Mouse (Mus musculus) forebrain, embryonic 10.5 days (tissue): ENCODE data around the gene D1Pas1. TPM values are rescaled to one million over a fixed set of nuclear protein-coding genes. Genes with fewer than 3 reads are reported as not detected.

Source experiments
- DNase-seq: peaks from one replicate; pipeline ENCODE4 v3.0.0-alpha.2; 2017; ENCODE audit warnings: low spot score; ENCODE audit errors: extremely low spot score
- H3K27ac ChIP-seq: fragments of 300-500 bp; sonication (generic); 2 replicates; pipeline ENCODE4 v1.5.1; 2016; ENCODE audit warnings: mild to moderate bottlenecking
- H3K27me3 ChIP-seq: fragments of 300-500 bp; sonication (generic); 2 replicates; pipeline ENCODE4 v1.6.1; 2016; ENCODE audit warnings: mild to moderate bottlenecking; ENCODE audit not compliant: poor library complexity, severe bottlenecking
- H3K36me3 ChIP-seq: fragments of 300-500 bp; sonication (generic); replicated peaks from 2 replicates; pipeline ENCODE4 v1.6.1; 2016; ENCODE audit warnings: mild to moderate bottlenecking, moderate library complexity
- H3K4me1 ChIP-seq: fragments of 300-500 bp; sonication (generic); 2 replicates; pipeline ENCODE4 v1.6.1; 2016
- H3K4me3 ChIP-seq: fragments of 300-500 bp; sonication (generic); 2 replicates; pipeline ENCODE4 v1.5.1; 2016; ENCODE audit warnings: mild to moderate bottlenecking, moderate library complexity
- H3K9me3 ChIP-seq: fragments of 300-500 bp; sonication (generic); 2 replicates; pipeline ENCODE4 v1.6.1; 2016; ENCODE audit warnings: mild to moderate bottlenecking, moderate library complexity
- WGBS: fragments of 180-500 bp; shearing (Covaris S2); methylation state at CpG from one replicate; pipeline ENCODE4 v1.1.7; 2016; 5-methylcytosine and 5-hydroxymethylcytosine counted together
- polyA plus RNA-seq: library from polyadenylated mRNA; unstranded; fragments of >200 nt; fragmentation: Nextera tagmentation; extraction: Ambion mirVana; gene quantifications from 2 replicates; pipeline ENCODE4 v1.2.1, GENCODE M21; 2016

Gene D1Pas1
- polyA plus RNA-seq, 1 experiment from 2014 or later, result not detected

- peaks cover 7% of the 10 kb centered on the region; the same call in 1 of the 2 replicates for H3K9me3 ChIP-seq
- no peak overlapping the region for H3K4me3 ChIP-seq
- no peak for DNase-seq
- no peaks in the 10 kb centered on the region for H3K27me3 ChIP-seq
- no peak overlapping the region for H3K27ac ChIP-seq
- H3K36me3 ChIP-seq, result no peaks in the 10 kb centered on the region
- H3K4me1 ChIP-seq, result no peaks in the 10 kb centered on the region
- WGBS, result over 99% methylated on average over 3 of the region's 3 CpGs
Measured at GRCm38 (mm10) chr1:186992113-186992512, 24.9 kb downstream of the D1Pas1 start.

DNA sequence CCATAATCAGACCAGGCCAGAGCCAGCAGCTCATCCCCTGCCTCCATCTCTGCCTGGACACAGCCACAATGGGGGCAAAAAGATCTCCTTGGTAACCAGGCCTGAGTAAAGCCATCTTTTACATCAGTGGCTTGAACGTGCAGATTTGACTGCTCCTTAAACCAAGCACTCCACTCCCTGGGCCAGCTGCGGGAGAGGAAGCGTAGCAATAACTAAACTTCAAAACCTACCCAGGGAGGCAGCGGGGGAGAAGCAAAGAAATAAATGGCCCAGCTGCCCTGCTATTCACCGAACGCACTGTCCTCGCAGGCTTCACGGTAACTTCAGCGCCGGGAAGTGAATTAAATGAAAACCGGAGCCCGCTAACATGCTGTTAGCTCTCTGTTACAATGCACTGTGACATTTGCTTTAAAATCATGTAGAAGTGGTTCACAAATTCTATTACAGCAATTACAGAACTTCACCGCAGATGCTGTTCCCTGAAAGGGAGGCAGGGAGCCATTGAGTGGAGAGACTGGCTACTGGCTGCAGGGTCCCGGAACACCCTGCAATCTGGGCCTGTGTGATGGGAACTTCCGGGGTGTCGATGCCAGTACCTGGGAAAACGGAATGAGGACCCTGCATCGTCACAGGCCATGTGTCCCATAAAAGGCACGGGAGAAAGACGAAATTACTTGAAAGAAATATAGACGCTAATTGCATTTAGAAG lies 30.5 kb downstream of the D1Pas1 start:
- Histone ChIP-seq H3K36me3 (no peaks in the 10 kb centered on the region), H3K27ac (peak overlapping the region; percentile 58; the same call in 1 of the 2 replicates), H3K9me3 (peaks cover 3% of the 10 kb centered on the region; the same call in 1 of the 2 replicates), H3K4me1 (peaks cover 6% of the 10 kb centered on the region; the same call in 1 of the 2 replicates), H3K4me3 (no peak overlapping the region), H3K27me3 (no peaks in the 10 kb centered on the region)
- no peak for DNase-seq
- WGBS, result 88% methylated on average over 21 of the region's 21 CpGs

DNA sequence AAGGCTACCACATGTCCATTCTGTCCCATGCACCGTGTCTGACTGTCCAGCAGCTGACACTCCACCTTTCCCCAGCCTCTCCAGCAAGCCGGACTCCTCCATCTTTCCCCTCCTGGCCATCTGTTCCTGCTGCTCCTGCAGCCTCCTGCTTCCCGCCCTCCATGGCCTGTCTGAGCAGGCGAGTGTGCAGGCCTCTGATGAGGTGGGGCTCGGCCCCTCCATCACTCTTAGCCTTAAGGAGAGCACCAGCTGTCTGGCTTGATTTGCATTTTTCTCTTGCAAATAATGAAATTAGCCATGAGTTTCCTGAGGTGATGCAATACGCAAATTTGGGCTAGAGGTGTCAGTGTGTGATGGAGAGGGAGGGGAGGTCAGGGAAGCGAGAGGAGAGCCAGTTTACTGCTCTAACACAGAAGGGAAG lies 36.2 kb downstream of the D1Pas1 start:
- WGBS, result 75% methylated on average over 7 of the region's 7 CpGs
- H3K9me3 ChIP-seq, result no peaks in the 10 kb centered on the region
- no peaks in the 10 kb centered on the region for H3K36me3 ChIP-seq
- peak overlapping the region; percentile 42; the same call in 1 of the 2 replicates for H3K27ac ChIP-seq
- H3K4me1 ChIP-seq, result 0 out of 2 replicates have a peak, but pooled peaks cover 5% of the 10 kb centered on the region
- no peaks in the 10 kb centered on the region for H3K27me3 ChIP-seq
- DNase-seq, result no peak
- H3K4me3 ChIP-seq, result no peak overlapping the region

DNA sequence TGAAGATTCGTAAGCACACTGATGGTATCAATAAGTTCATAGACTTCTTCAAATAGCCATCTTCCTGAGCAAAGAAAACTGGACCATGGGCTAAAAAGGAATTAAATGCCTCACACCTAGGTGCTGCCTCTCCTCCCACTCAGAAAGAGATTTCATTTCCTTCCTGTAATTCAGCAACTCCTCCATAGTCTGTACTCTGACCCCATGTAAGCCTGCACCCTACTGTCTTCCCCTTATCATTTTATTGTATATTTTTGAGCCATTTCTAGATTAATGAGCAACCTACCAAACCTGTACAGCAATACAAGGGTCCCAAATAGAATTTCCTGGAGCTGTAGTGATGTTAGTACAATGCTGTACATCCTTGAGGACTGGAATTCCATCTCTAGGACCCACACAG lies 37.1 kb downstream of the D1Pas1 start:
- Histone ChIP-seq H3K4me3 (no peak overlapping the region), H3K9me3 (no peaks in the 10 kb centered on the region), H3K27ac (no peak overlapping the region), H3K27me3 (no peaks in the 10 kb centered on the region), H3K4me1 (0 out of 2 replicates have a peak, but pooled peaks cover 8% of the 10 kb centered on the region), H3K36me3 (no peaks in the 10 kb centered on the region)
- no peak for DNase-seq
- 100% methylated on average over 1 of the region's 1 CpGs for WGBS

GRCm38 (mm10) chr1:187006227-187006925 lies 39.2 kb downstream of the D1Pas1 start:
- DNase-seq, result no peak
- 92% methylated on average over 14 of the region's 14 CpGs for WGBS
- H3K4me3 ChIP-seq, result no peak overlapping the region
- no peaks in the 10 kb centered on the region for H3K36me3 ChIP-seq
- H3K9me3 ChIP-seq, result no peaks in the 10 kb centered on the region
- 0 out of 2 replicates have a peak, but pooled peaks cover 8% of the 10 kb centered on the region for H3K4me1 ChIP-seq
- no peak overlapping the region for H3K27ac ChIP-seq
- H3K27me3 ChIP-seq, result no peaks in the 10 kb centered on the region

DNA sequence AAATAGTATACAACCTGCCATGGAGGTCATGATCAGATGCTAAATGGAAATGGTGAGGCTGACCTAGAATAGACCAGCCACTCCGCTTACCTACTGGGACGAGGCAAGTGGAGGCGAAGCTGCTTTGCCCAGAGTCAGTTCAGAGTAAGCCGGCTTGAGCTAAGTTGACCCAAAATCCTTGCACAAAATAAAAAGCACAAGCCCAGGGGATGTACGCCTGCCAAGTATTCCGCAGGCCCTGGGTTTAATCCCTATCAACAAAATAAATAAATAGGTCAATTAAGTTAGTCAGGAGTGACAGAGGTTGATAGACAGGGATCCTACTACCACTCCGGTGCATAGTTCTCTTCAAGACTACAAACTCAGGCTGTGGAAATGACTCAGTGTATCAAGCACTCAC lies 41.0 kb downstream of the D1Pas1 start:
- Histone ChIP-seq H3K4me3 (no peak overlapping the region), H3K27ac (no peak overlapping the region), H3K4me1 (0 out of 2 replicates have a peak, but pooled peaks cover 8% of the 10 kb centered on the region), H3K9me3 (no peaks in the 10 kb centered on the region), H3K36me3 (no peaks in the 10 kb centered on the region), H3K27me3 (no peaks in the 10 kb centered on the region)
- no peak for DNase-seq
- WGBS, result 87% methylated on average over 7 of the region's 7 CpGs

DNA sequence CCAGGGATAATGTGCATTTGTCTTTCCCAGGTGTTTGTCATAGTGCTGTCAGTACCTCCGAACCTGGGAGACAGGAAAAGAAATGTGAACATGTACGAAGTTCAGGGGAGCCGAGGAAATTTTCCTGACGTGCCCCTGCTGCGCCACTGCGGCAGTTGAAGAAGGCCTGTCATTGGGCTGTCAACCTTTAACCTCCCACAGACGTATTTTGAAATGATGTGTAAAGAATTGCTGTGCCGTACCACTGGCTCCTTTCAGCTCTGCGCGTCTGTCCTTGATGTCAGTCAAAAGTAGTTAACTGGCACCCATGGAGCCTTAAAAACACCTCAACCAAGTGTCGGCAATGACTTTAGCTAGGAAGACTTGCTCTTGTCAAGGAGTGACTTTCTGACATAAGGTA lies 42.9 kb downstream of the D1Pas1 start:
- no peaks in the 10 kb centered on the region for H3K27me3 ChIP-seq
- H3K27ac ChIP-seq, result no peak overlapping the region
- H3K4me3 ChIP-seq, result no peak overlapping the region
- H3K9me3 ChIP-seq, result no peaks in the 10 kb centered on the region
- H3K36me3 ChIP-seq, result no peaks in the 10 kb centered on the region
- WGBS, result 92% methylated on average over 11 of the region's 11 CpGs
- DNase-seq, result no peak
- H3K4me1 ChIP-seq, result 0 out of 2 replicates have a peak, but pooled peaks cover 4% of the 10 kb centered on the region

DNA sequence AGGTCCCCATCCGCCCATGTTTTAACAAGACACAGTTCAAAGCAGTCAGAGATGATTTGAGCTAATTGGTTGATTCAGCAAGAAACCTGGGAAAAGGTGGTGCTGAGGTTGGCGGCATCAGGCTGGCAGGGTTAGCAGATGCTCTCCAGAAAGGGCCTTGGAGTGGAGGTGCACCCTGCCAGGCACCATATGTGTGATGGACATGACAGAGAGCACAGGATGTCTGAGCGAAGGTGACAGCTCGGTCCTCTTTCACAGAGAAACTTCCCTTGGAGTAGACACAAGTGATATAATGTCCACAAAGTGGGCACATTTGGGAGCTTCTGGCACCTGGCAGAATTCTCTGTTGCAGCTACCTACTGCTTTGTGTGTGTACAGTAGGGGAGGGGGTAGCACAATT lies 44.4 kb downstream of the D1Pas1 start:
- Histone ChIP-seq H3K27me3 (no peaks in the 10 kb centered on the region), H3K9me3 (no peaks in the 10 kb centered on the region), H3K4me3 (no peak overlapping the region), H3K36me3 (no peaks in the 10 kb centered on the region), H3K4me1 (0 out of 2 replicates have a peak, but pooled peaks cover 11% of the 10 kb centered on the region), H3K27ac (no peak overlapping the region)
- 92% methylated on average over 4 of the region's 4 CpGs for WGBS
- no peak for DNase-seq

- 93% methylated on average over 2 of the region's 2 CpGs for WGBS
- no peaks in the 10 kb centered on the region for H3K9me3 ChIP-seq
- no peaks in the 10 kb centered on the region for H3K36me3 ChIP-seq
Measured at GRCm38 (mm10) chr1:187014141-187014540, 46.9 kb downstream of the D1Pas1 start.

GRCm38 (mm10) chr1:187015673-187016072 lies 48.5 kb downstream of the D1Pas1 start:
- H3K36me3 ChIP-seq, result no peaks in the 10 kb centered on the region
- no peaks in the 10 kb centered on the region for H3K9me3 ChIP-seq
- DNase-seq, result no peak
- H3K27ac ChIP-seq, result no peak overlapping the region
- WGBS, result 84% methylated on average over 1 of the region's 1 CpGs
- H3K4me1 ChIP-seq, result peaks cover 7% of the 10 kb centered on the region; the same call in 1 of the 2 replicates
- H3K27me3 ChIP-seq, result no peaks in the 10 kb centered on the region
- no peak overlapping the region for H3K4me3 ChIP-seq

More at GRCm38 (mm10) chr1:187014141-187014540, 46.9 kb downstream of the D1Pas1 start:
- H3K27me3 ChIP-seq, result no peaks in the 10 kb centered on the region
- DNase-seq, result no peak
- H3K4me3 ChIP-seq, result no peak overlapping the region
- H3K27ac ChIP-seq, result no peak overlapping the region
- peaks cover 7% of the 10 kb centered on the region; the same call in 1 of the 2 replicates for H3K4me1 ChIP-seq

- Histone ChIP-seq H3K27me3 (no peaks in the 10 kb centered on the region), H3K9me3 (no peaks in the 10 kb centered on the region), H3K36me3 (no peaks in the 10 kb centered on the region), H3K27ac (no peak overlapping the region), H3K4me3 (no peak overlapping the region), H3K4me1 (peaks cover 7% of the 10 kb centered on the region; the same call in 1 of the 2 replicates)
- no peak for DNase-seq
- WGBS, result 53% methylated on average over 4 of the region's 4 CpGs
Measured at GRCm38 (mm10) chr1:187016116-187016515, 48.9 kb downstream of the D1Pas1 start.

DNA sequence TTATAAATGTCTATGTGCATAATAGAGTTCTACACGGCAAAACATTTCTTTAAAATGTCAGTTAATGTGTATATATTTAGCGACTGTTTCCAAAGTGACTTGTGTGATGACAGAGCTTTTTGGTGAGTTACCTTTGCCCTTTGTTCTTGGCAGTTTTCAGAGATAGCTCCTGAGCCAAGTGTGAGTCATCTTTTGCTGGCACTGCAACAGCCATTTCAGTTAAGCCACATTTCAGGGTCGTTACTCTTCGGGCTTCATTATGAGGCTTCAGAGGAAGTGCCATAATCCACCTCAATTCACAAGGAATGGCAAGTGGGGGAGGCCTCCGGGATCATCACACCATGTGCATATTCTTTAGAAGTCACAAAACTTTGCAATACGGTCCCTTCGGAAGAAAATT lies 52.8 kb downstream of the D1Pas1 start:
- peaks cover 7% of the 10 kb centered on the region; the same call in 1 of the 2 replicates for H3K4me1 ChIP-seq
- DNase-seq, result no peak
- H3K4me3 ChIP-seq, result no peak overlapping the region
- H3K27ac ChIP-seq, result no peak overlapping the region
- no peaks in the 10 kb centered on the region for H3K36me3 ChIP-seq
- no peaks in the 10 kb centered on the region for H3K27me3 ChIP-seq
- 86% methylated on average over 7 of the region's 7 CpGs for WGBS
- H3K9me3 ChIP-seq, result no peaks in the 10 kb centered on the region
